Mouse (Mus musculus): ENCODE data around the gene Thsd4. TPM values are rescaled to one million over a fixed set of nuclear protein-coding genes. Genes with fewer than 3 reads are reported as not detected.
"Not testable (repeated sequence)": the region's sequence is repeated elsewhere in the genome, so short reads cannot be mapped to it uniquely, and the experiment has no call there.

Gene Thsd4
- total RNA-seq, 2 experiments from 2014 or later = not detected

- ATAC-seq (replicated peaks; ENCODE audit: poor library complexity, severe bottlenecking) = no peak
These were observed 246.3 kb downstream of the Thsd4 start for GRCm38 (mm10) chr9:60275410-60276159.

GRCm38 (mm10) chr9:60274503-60274902 is 247.3 kb downstream of the Thsd4 start:
- no peak for ATAC-seq (replicated peaks; ENCODE audit: poor library complexity, severe bottlenecking)

- ATAC-seq (replicated peaks; ENCODE audit: poor library complexity, severe bottlenecking) = not testable (repeated sequence)
These were observed 249.5 kb downstream of the Thsd4 start for GRCm38 (mm10) chr9:60272345-60272744.

GRCm38 (mm10) chr9:60271940-60272339 is 249.9 kb downstream of the Thsd4 start:
- no peak for ATAC-seq (replicated peaks; ENCODE audit: poor library complexity, severe bottlenecking)

- ATAC-seq (replicated peaks; ENCODE audit: poor library complexity, severe bottlenecking) = no peak
These were observed 252.0 kb downstream of the Thsd4 start for GRCm38 (mm10) chr9:60269807-60270206.

- ATAC-seq (replicated peaks; ENCODE audit: poor library complexity, severe bottlenecking) = no peak
These were observed 254.6 kb downstream of the Thsd4 start for GRCm38 (mm10) chr9:60267273-60267626.

- ATAC-seq (replicated peaks; ENCODE audit: poor library complexity, severe bottlenecking) = no peak
These were observed 255.1 kb downstream of the Thsd4 start for GRCm38 (mm10) chr9:60266583-60267272.

GRCm38 (mm10) chr9:60264586-60265325 is 257.1 kb downstream of the Thsd4 start:
- ATAC-seq (replicated peaks; ENCODE audit: poor library complexity, severe bottlenecking) = no peak

DNA sequence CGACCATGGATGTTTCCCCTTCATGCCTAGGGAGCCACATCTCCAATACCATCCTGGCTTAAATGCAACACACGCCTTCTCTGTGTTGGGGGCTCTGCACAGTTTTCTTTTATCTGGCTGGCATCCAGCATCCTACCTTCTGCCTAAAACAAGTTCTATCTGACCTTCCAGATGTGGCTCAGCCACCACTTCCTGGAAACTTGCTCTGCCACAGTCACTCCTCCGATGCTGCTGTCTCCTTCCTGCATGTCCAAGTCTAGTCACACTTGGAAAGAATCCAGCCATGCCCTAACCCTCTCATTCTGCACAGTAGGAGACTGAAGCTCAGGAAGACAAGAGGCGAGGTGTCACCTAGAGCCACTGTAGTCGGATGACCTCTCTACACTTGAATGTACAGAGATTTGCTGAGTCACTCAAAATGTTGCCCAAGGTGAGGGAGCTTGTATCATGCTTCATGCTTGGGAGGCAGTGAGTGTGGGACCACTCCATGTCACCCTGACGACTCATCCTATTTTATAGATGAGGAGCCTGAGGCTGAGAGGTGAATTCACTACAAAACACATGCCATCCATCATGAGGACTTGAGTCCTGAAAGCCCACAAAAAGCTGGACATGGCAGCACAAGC is 259.2 kb downstream of the Thsd4 start:
- ATAC-seq (replicated peaks; ENCODE audit: poor library complexity, severe bottlenecking) = no peak

- ATAC-seq (replicated peaks; ENCODE audit: poor library complexity, severe bottlenecking) = no peak
These were observed 262.2 kb downstream of the Thsd4 start for GRCm38 (mm10) chr9:60259626-60260025.

- ATAC-seq (replicated peaks; ENCODE audit: poor library complexity, severe bottlenecking) = no peak
These were observed 270.1 kb downstream of the Thsd4 start for GRCm38 (mm10) chr9:60251765-60252164.

- ATAC-seq (replicated peaks; ENCODE audit: poor library complexity, severe bottlenecking) = no peak
These were observed 271.4 kb downstream of the Thsd4 start for GRCm38 (mm10) chr9:60250403-60250802.

DNA sequence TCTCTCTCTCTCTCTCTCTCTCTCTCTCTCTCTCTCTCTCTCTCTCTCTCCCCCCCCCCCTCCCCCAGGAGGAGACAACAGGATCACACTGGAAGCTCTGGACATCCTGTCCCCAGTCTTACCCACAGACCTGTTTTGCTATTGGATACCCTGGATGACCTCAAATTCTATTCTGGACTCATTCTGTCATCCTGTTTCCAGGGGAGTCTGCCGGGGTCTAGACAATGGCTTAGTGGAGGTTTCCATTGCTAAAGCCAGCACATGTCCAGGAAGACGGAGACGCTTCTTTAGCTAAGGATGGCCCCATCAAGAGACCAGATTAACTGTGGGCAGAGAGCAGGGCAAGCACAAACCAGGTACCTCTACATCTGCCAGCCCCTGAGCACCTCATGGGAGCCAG is 273.8 kb downstream of the Thsd4 start:
- ATAC-seq (replicated peaks; ENCODE audit: poor library complexity, severe bottlenecking) = no peak

DNA sequence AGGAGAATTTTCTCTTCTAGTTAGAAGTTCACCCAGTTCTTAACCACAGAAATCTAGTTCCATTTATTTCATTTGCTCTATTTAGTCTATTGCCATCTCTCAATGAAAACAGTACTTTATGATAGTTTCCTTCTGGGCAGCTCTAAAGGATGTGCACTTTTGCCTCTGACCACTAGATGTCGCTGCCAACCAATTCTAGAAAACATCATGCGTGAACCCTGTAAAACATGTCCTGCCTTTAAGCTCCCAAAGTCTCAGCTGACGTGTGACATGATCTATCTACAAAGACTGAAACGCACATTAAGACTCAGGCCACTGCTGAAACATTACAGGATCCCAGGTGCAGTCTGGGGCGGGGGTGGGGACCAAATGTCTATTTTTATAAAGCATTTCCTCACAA is 276.9 kb downstream of the Thsd4 start:
- ATAC-seq (replicated peaks; ENCODE audit: poor library complexity, severe bottlenecking) = peak; percentile 44; the same call in 1 of the 2 replicates

GRCm38 (mm10) chr9:60243503-60243902 is 278.3 kb downstream of the Thsd4 start:
- no peak for ATAC-seq (replicated peaks; ENCODE audit: poor library complexity, severe bottlenecking)

- ATAC-seq (replicated peaks; ENCODE audit: poor library complexity, severe bottlenecking) = 0 out of 2 replicates have a peak, but pooled peaks have one; percentile 33
These were observed 284.2 kb downstream of the Thsd4 start for GRCm38 (mm10) chr9:60237667-60238066.

DNA sequence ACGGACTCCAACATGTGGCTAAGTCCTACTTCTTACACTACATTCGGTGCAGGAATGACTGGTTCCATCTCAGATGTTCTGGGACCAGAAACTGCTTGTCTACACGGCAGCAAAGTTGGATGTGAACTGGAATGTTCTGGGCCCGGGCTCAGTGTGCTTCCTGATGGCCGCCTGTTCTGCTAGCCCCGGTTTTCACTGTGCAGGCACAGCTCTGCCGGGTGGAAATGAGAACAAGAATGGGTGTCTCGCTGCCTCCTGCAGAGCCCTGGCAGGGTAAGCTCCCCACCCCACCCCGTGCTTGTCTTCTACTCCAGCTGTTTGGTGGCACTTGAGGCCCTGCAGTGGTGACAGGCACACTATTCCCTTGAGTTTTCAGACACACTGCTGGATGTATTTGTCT is 285.7 kb downstream of the Thsd4 start:
- ATAC-seq (replicated peaks; ENCODE audit: poor library complexity, severe bottlenecking) = no peak

GRCm38 (mm10) chr9:60234233-60235115 is 287.4 kb downstream of the Thsd4 start:
- no peak for ATAC-seq (replicated peaks; ENCODE audit: poor library complexity, severe bottlenecking)

GRCm38 (mm10) chr9:60231981-60232881 is 289.6 kb downstream of the Thsd4 start:
- no peak for ATAC-seq (replicated peaks; ENCODE audit: poor library complexity, severe bottlenecking)

Measured in granulocyte monocyte progenitor cell, adult 5-6 weeks (primary cell).